Mouse (Mus musculus) layer of hippocampus, adult 8-10 months (tissue): Measurements from ENCODE around the gene Lctl. TPM values are rescaled to one million over a fixed set of nuclear protein-coding genes. Genes with fewer than 3 reads are reported as not detected.
"Not testable (repeated sequence)": the region's sequence is repeated elsewhere in the genome, so short reads cannot be mapped to it uniquely, and the experiment has no call there.

Experiments
- DNase-seq, 2 experiments: peaks; one replicate each; pipeline ENCODE4 v3.0.0; 2022; ENCODE audit warnings: low spot score in 2 of 2
- total RNA-seq, 4 experiments: library from RNA; stranded (reverse); gene quantifications; 2 replicates each; pipeline ENCODE4 v1.2.4; 2022

Gene Lctl
- total RNA-seq, 4 experiments from 2014 or later, result 0.76 TPM; not detected in 3

GRCm38 (mm10) chr9:64119898-64120297 is 3.0 kb downstream of the Lctl start:
- DNase-seq, result peak in 1 of 2 experiments; percentile 50

DNA sequence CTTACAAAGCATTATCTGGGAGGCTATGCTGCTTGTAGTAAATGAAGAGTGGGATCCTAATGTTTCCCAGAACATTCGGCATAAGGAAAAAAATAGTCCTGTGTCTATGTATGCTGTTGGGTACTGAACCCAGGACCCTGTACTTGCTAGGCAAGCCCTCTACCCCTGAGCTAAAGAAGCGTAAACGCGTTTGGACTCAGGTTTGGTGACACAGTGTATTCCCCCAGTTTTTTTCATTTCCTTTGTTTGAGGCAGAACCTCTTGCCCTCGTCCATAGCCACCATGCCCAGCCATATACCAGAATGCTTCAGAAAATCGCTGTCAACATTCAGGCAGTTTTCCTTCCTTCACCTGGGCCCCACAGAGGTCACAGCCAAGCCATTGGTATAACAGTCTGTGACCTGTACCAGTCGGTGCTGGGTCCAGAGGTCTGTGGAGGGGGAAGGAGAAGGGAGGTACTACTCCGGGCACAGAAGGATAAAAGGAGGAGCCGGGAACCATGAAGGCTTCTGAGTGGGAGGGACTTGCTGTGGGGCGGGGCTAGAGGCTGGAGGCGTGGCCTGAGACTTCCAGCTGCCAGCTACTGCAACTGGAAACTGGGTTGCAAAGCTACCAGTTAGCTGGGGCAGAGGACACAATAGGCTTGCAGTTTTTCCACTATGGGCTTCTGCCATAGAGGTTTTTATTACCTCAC is 3.8 kb downstream of the Lctl start:
- no peak for DNase-seq

DNA sequence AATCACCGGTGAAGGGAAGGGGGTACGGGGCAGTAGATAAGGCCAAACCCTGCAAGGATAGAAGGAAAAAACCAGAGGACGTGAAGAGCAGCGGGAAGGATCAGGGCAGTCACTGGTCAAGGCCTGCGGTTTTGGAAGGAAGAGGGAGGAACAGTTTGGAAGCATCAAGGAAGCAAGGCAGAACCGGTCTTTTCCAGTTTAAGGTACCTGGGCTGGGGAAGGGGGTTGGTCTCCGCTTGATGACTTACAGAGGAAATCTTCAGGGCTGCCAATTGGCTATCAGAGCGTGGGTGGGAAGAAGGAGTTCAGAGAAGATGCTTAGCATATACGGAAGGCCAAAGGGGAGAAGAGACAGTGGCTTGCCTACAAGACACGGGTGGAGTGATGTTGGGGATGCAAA is 5.7 kb downstream of the Lctl start:
- no peak for DNase-seq

DNA sequence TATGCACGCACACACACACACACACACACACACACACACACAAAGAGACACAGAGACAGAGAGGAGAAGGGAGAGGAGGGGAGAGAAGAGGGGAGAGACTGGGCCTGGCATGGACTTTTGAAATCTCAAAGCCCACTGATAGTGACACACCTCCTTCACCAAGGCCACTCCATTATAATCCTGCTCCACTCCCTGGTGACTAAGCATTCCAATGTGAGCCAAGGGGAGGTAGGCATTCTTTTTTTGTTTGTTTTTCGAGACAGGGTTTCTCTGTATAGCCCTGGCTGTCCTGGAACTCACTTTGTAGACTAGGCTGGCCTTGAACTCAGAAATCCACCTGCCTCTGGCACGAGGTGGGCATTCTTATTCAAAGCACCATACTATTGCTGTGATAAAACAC is 7.9 kb downstream of the Lctl start:
- not testable (repeated sequence) for DNase-seq

DNA sequence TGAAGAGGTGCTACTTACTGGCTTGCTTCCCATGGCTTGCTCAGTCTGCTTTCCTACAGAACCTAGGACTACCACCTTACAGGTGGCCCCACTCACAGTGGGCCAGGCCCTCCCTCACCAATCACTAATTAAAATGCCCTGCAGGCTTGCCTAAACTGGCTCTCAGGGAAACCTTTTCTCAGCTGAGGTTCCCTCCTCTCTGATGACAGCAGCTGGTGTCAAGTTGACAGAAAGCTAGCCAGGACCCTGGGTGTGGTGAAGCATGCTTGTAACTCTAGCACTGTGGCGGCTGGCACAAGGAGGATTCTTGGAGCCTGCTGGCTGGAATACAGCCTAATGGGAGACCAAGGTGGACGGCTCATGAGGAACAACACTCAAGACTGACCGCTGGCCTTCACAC is 8.4 kb downstream of the Lctl start:
- DNase-seq, result no peak

- DNase-seq, result no peak
Measured at GRCm38 (mm10) chr9:64126121-64126520, 9.2 kb downstream of the Lctl start.

- no peak for DNase-seq
Measured at GRCm38 (mm10) chr9:64131623-64132022, 14.7 kb downstream of the Lctl start.

DNA sequence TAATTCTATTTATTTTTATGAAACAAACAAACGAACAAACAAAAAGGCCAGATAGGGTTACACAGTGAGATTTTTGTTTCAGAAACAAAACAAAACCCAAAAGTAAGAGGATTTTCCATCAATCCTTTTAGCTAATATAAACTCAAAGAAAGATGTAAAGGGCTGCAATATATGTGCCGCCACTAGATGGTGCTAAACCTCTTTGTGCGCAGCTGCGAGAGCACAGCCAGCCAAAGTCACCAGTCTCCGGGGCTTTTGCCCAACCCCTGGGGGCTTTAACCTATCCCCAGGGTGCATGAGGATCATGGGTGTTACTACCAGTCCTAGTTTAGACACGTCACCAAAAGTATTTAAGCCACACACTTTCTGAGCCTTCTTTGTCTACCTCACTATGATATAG is 21.9 kb downstream of the Lctl start:
- DNase-seq, result peak in 1 of 2 experiments; percentile 63

GRCm38 (mm10) chr9:64139879-64140278 is 22.9 kb downstream of the Lctl start:
- DNase-seq, result no peak

DNA sequence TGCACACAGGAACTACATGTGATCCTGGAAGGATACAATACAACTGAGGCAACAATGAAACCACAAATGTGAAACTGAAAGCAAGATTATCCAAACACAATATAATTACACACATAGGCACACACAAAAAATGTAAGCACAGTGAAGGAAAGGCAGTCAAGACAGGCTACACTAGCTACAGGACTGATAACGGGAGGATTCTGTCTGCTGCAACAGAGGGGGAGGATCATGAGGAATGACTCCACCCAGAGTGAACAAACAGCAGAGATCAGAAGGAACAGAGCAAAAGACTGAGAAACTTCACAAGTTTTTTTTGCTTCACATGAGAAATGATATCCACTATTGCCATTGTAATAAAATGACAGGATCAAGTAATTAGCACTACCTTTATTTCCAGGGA is 39.7 kb downstream of the Lctl start:
- DNase-seq, result no peak

DNA sequence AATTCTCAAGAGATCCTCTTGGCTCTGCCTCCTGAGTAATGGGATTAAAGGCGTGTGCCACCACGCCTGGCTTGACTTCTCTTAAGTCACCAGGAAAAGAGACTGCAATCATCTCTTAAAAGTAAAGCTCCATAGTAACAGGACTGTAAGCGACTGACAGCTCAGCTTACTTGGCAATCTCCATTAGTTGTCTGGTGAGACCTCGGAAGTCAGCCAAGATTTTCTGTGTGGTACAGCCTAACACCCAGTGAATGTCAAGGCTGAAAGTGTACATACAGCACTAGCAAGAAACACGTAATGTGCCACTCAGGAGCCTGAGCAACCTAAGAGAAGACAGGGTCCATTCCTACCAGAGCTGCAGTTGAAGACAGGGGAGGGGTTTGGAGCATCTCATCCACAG is 43.5 kb downstream of the Lctl start:
- DNase-seq, result no peak

- DNase-seq, result not testable (repeated sequence)
Measured at GRCm38 (mm10) chr9:64169967-64170366, 53.0 kb downstream of the Lctl start.

GRCm38 (mm10) chr9:64172145-64172815 is 55.3 kb downstream of the Lctl start:
- no peak for DNase-seq

DNA sequence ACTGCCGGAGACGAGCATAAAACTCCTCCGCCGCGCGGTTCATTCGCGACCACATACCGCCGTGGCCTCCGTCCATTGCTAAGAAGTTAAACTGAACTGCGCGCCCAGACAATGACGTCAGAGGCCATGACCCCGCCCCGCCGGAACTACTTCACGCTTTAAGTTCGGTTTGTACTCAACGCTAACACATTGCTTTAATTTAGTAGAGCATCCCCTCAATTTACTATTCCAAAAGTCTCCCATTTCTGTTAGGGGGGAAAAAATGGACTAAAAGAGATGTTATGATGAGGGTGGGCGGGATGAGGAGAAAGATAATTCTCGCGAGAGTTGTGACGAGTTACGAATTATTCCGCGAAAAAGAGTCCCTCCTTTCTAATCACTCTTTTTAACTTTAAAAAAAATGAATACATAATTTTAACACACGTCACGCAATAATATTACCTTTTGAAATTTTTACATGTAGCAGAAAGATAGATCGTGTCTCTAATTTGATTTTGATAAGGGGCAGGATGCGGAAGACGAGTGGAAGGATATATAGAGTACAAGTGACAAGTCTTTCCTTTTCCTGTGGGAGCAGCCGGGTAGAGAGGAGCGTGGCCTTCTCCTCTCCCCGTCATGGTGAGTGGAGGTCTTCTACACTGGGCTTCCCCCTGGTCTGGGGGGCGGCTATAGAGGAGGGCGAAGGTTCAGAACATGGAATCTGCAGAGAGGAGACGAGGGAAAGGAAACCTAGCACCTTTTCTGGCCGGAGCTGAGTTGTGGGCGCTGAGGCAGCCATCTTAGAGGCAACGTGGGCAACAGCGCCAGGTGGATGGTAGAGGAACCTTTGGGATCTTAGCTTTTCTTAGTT is 56.1 kb downstream of the Lctl start, which contains the start of the genes Zwilch and Rpl4:
Gene Zwilch, minus strand, starts transcription at position 289 of the 850 bp plus-strand sequence.
Gene Rpl4, plus strand, starts transcription at position 560 of the 850 bp plus-strand sequence.
- DNase-seq, result peak; percentile 64 to 83

DNA sequence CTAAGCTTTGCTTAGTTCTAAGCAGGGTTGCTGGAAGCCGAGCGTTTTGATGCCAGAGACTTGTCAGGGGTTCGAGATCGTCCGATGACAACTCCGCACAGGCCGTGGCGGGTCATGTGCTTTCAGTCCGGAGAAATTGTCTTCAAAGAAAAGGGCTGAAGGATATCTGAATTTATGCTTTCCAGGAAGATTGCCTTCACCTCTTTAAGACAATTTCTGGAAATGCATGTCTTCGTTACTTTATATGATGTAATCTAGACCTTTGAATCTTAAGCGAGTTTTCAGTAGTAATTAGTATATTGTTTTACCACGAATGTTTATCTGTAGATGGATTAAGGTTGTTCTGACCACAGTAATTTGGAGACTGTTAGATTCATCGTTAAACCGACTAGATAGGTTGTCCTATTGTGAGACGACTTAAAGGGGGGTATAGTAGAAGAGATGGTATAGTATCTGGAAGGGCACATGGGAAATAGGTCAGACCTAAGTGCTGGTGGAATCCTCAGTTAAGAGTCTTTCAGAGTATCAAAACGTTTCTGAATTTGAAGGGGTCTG is 56.8 kb downstream of the Lctl start:
- DNase-seq, result no peak

DNA sequence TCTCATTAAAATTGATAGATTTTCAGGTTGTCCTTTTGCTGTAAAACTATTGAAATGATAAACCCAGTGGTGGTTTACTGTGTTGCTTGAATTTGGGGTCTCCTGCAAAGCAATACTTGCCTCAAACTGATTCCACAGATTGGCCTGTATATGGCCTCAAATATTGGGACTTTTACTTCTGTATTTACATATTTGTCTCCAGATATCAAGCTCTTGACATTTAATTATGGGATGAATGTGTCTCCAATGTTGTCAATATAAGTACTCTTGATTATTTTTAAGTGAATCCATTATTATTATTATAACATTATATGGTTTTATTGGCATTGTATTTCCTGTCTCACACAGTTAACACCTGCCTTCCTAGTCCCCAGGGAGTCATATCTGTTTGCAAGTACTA is 57.4 kb downstream of the Lctl start:
- no peak for DNase-seq

GRCm38 (mm10) chr9:64174766-64175165 is 57.8 kb downstream of the Lctl start:
- DNase-seq, result no peak

- peak; percentile 51 to 57 for DNase-seq
Measured at GRCm38 (mm10) chr9:64175378-64175777, 58.4 kb downstream of the Lctl start.

DNA sequence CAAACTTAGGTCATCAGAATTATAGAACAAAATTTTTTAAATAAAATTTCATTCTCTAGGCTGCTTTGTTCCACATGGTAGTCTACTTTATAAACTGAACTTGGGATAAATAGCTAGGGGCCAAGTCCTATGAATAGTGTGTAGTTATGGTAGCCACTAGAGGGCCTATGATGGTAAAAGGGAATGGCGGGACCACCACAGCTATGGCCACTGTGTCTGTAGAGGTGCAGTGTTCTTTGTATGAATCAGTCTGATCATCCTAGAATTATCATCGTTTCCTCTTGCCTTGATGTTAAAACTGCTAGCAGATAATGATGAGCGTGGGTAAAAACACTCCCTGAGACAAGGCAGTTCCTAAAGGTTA is 61.6 kb downstream of the Lctl start:
- DNase-seq, result no peak

DNA sequence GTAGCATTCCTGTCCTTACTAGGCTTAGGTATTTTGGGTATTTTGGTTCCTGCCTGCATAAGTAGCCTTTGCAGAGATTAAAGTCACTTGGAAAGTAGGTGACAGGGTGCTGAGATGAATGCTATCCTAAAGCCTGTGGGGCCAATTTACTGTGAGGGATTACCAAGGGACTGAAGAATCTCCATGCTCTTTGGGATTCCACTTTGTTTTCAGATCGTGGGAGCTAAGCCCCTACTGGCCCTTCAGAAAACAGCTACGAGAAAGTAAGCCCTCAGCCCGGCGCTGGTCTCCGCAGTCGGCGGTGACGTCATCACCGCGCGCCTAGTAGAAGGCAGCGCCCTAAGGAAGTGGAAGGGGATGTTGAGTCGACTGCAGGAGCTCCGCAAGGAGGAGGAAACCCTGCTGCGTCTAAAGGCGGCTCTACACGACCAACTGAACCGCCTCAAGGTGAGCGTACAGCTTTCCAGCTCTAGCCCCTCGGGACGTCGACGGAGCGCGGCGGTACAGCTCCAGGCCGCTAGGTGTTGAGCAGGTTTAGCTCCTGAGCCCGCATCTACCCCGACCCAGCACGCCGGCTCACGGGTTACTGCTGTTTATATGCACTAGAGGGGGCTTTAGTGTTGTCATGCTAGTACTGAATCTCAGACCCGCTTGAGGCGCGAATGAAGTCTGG is 62.2 kb downstream of the Lctl start, which contains the start of gene Snapc5:
Gene Snapc5, plus strand, starts transcription at position 301 of the 673 bp plus-strand sequence.
- peak; percentile 84 to 89 for DNase-seq

DNA sequence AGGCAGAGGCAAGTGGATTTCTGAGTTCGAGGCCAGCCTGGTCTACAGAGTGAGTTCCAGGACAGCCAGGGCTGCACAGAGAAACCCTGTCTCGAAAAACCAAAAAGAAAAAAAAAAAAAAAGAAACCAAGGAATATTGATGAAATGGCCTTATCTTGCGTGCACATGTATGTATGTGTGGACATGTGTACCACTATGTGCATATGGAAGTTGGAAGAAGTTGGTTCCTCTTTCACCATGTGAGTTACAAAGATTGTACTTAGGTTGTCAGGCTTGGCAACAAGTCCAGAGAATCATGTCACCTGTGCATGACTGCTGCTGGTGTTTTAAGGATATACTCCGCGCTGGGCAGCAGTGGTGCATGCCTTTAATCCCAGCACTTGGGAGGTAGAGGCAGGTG is 66.3 kb downstream of the Lctl start:
- DNase-seq, result not testable (repeated sequence)
